Mouse (Mus musculus) hindbrain, postnatal 0 days (tissue): ENCODE data around the gene Rhod. TPM values are rescaled to one million over a fixed set of nuclear protein-coding genes. Genes with fewer than 3 reads are reported as not detected.

Experiments used
- ATAC-seq: fragments of 200-750 bp; cut with Nextera tagmentation; 2 replicates; pipeline ENCODE4 v1.8.0; 2017; ENCODE audit warnings: mild to moderate bottlenecking, moderate TSS enrichment, moderate library complexity
- DNase-seq: peaks from one replicate; pipeline ENCODE4 v3.0.0-alpha.2; 2015; ENCODE audit warnings: low spot score
- H3K27ac ChIP-seq: fragments of 300-500 bp; sonication (generic); 2 replicates; pipeline ENCODE4 v1.5.1; 2014; ENCODE audit warnings: mild to moderate bottlenecking
- H3K27me3 ChIP-seq: fragments of 300-500 bp; sonication (generic); 2 replicates; pipeline ENCODE4 v1.6.1; 2014; ENCODE audit warnings: low read length, mixed read lengths; ENCODE audit not compliant: insufficient read depth
- H3K36me3 ChIP-seq: fragments of 300-500 bp; sonication (generic); 2 replicates; pipeline ENCODE4 v1.6.1; 2014; ENCODE audit warnings: low read length, mixed read lengths; ENCODE audit not compliant: insufficient read depth
- H3K4me1 ChIP-seq: fragments of 300-500 bp; sonication (generic); 2 replicates; pipeline ENCODE4 v1.6.1; 2014; ENCODE audit warnings: antibody characterized with exemption, low read length, mixed read lengths; ENCODE audit not compliant: insufficient read depth
- H3K4me2 ChIP-seq: fragments of 300-500 bp; sonication (generic); 2 replicates; pipeline ENCODE4 v1.6.1; 2014; ENCODE audit warnings: low read depth, mild to moderate bottlenecking, low read length, moderate library complexity, mixed read lengths
- H3K4me3 ChIP-seq: fragments of 300-500 bp; sonication (generic); 2 replicates; pipeline ENCODE4 v1.5.1; 2014; ENCODE audit warnings: low read length
- H3K9ac ChIP-seq: fragments of 300-500 bp; sonication (generic); replicated peaks from 2 replicates; pipeline ENCODE4 v1.6.1; 2014; ENCODE audit warnings: mild to moderate bottlenecking, low read length, moderate library complexity, mixed read lengths
- H3K9me3 ChIP-seq: fragments of 300-500 bp; sonication (generic); 2 replicates; pipeline ENCODE4 v1.6.1; 2016; ENCODE audit warnings: low read length, mixed read lengths
- CTCF ChIP-seq: IDR thresholded peaks from 2 replicates; pipeline ENCODE4 v1.5.1; 2016; ENCODE audit warnings: antibody characterized with exemption, control low read depth, low read depth
- WGBS: fragments of 180-500 bp; shearing (Covaris S2); extraction: QIAGEN DNeasy Blood & Tissue Kit; methylation state at CpG from one replicate; pipeline ENCODE4 v1.1.7; 2014; 5-methylcytosine and 5-hydroxymethylcytosine counted together
- polyA plus RNA-seq: library from polyadenylated mRNA; unstranded; fragments of >200 nt; fragmentation: Nextera tagmentation; extraction: Ambion mirVana; gene quantifications from 2 replicates; pipeline ENCODE4 v1.2.1, GENCODE M21; 2015
- total RNA-seq: library from RNA; depleted of rRNA; stranded (reverse); fragments of >200 nt; gene quantifications from 2 replicates; pipeline ENCODE4 v1.2.3, GENCODE M21; 2014

Rhod gene
- total and polyA plus RNA-seq, 2 experiments from 2014 or later, result 5.7 to 7.2 TPM

DNA sequence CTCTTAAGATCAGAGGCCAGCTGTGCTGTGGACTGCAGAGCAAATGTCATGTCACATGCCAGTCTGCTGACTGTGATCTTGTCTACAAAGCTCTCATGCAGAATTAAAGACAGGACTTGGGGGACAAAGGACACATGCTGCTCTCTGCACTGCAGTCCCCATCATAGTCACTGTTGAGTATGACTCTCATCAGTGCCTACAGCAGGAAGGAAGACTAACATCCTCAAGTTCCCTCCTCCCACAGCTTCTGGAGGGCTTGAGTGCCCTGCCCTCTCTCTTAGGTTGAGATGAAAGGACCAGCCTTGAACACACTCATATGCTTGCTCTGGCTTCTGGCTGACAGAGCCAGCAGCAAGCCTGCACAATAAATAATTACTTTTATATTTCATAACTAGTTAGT, 21.5 kb downstream of the Rhod start:
- no peak overlapping the region for H3K9ac ChIP-seq
- H3K4me1 ChIP-seq, result no peaks in the 10 kb centered on the region
- no peak for DNase-seq
- H3K36me3 ChIP-seq, result no peaks in the 10 kb centered on the region
- no peaks in the 10 kb centered on the region for H3K9me3 ChIP-seq
- H3K27ac ChIP-seq, result no peak overlapping the region
- H3K4me2 ChIP-seq, result no peak overlapping the region
- no peak for ATAC-seq
- TF ChIP-seq CTCF, result no peak
- H3K27me3 ChIP-seq, result no peaks in the 10 kb centered on the region; the same call in 1 of the 2 replicates
- no peak overlapping the region for H3K4me3 ChIP-seq

DNA sequence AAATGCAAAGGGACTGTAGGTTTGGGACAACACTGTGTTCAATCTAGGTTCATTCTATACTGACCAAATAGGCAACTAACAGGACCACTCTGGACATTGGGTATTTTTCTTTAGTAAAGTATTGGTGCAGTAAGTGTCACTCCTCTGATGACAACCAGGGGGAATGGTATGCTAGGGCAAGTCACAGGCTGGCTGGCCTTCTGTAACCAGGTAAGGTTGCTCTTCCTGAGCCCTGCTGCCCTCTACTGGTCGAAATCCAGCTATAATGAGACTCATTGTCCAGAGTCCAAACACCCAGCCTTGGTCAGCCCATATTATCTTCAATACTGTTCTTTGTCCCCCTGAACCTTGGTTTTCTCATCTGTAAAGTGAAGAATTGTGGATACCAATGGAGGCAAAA, 22.0 kb downstream of the Rhod start:
- H3K9ac ChIP-seq, result no peak overlapping the region
- H3K4me3 ChIP-seq, result no peak overlapping the region
- H3K27ac ChIP-seq, result no peak overlapping the region
- no peaks in the 10 kb centered on the region; the same call in 1 of the 2 replicates for H3K27me3 ChIP-seq
- H3K9me3 ChIP-seq, result no peaks in the 10 kb centered on the region
- no peak overlapping the region for H3K4me2 ChIP-seq
- 0% methylated on average over 1 of the region's 1 CpGs for WGBS
- peak; percentile 71 for DNase-seq
- no peak for ATAC-seq
- no peaks in the 10 kb centered on the region for H3K4me1 ChIP-seq
- TF ChIP-seq CTCF, result peak; percentile 73
- no peaks in the 10 kb centered on the region for H3K36me3 ChIP-seq

DNA sequence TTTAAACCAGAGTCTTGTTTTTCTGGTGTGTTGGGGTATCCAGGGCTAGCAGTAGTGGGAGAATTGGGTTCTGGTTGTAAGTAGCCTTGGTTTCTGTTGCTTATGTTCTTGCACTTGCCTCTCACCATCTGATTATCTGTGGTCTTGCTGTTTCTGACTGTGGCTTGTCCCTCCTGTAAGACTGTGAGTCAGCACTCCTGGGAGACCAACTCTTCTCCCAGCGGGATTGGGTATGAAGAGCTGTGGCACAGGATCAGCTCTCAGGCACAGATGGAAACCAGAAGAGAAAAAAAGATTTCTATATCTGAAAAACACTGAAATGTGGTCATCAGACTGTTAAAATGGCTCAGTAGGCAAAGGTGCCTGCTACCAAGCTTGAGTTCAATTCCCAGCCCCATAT, 24.6 kb downstream of the Rhod start:
- ATAC-seq (no peak), DNase-seq (no peak)
- Histone ChIP-seq H3K9me3 (no peaks in the 10 kb centered on the region), H3K4me2 (no peak overlapping the region), H3K36me3 (no peaks in the 10 kb centered on the region), H3K4me1 (no peaks in the 10 kb centered on the region), H3K4me3 (no peak overlapping the region), H3K27ac (no peak overlapping the region), H3K9ac (no peak overlapping the region), H3K27me3 (no peaks in the 10 kb centered on the region; the same call in 1 of the 2 replicates)
- no peak for TF ChIP-seq CTCF
- WGBS, result 81% methylated on average over 1 of the region's 1 CpGs

DNA sequence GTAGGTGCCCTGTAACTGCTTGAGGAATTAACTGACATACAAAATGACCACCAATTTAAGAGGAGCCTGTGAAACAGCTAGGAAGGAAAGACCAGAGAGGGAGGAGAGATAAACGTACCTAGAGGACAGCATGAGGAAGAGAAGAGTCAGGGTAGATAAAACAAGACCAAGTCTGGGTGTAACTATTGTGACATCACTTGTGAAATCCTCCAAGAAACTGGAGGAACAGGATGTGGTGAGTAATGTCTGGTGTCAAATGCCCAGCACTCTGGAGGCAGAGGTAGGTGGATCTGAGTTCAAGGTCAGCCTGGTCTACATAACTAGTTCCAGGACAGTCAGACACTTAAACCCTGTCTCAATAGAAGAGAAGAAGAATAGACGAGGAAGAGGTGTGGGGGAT, 30.2 kb downstream of the Rhod start:
- WGBS, result 74% methylated on average over 2 of the region's 2 CpGs
- no peaks in the 10 kb centered on the region for H3K4me1 ChIP-seq
- H3K9me3 ChIP-seq, result no peaks in the 10 kb centered on the region
- no peaks in the 10 kb centered on the region for H3K36me3 ChIP-seq
- H3K27ac ChIP-seq, result no peak overlapping the region
- ATAC-seq (no peak), DNase-seq (no peak)
- no peak for TF ChIP-seq CTCF
- no peaks in the 10 kb centered on the region for H3K27me3 ChIP-seq
- H3K4me3 ChIP-seq, result no peak overlapping the region
- H3K4me2 ChIP-seq, result no peak overlapping the region
- H3K9ac ChIP-seq, result no peak overlapping the region

DNA sequence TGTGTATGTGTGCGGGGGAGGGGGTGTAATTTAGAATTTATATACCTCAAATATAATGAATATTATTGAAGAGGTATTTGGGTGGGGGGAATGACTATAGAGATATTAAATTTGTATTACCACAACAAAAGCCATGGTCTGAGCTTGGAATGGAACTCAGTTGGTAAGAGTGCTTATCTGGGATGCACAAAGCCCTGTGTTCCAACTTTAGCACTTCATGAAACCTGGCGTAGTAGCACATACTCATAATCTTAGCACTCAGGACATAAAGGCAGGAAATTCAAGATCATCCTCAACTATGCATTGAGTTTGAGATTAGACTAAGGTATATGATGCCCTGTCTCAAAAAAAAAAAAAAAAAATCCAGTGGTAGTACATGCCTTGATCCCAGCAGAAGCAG, 34.4 kb downstream of the Rhod start:
- Histone ChIP-seq H3K27me3 (no peaks in the 10 kb centered on the region), H3K9ac (no peak overlapping the region), H3K4me2 (no peak overlapping the region), H3K4me3 (no peak overlapping the region), H3K27ac (no peak overlapping the region), H3K36me3 (no peaks in the 10 kb centered on the region), H3K9me3 (no peaks in the 10 kb centered on the region), H3K4me1 (no peaks in the 10 kb centered on the region)
- WGBS, result 97% methylated on average over 2 of the region's 2 CpGs
- ATAC-seq (no peak), DNase-seq (no peak)
- no peak for TF ChIP-seq CTCF

DNA sequence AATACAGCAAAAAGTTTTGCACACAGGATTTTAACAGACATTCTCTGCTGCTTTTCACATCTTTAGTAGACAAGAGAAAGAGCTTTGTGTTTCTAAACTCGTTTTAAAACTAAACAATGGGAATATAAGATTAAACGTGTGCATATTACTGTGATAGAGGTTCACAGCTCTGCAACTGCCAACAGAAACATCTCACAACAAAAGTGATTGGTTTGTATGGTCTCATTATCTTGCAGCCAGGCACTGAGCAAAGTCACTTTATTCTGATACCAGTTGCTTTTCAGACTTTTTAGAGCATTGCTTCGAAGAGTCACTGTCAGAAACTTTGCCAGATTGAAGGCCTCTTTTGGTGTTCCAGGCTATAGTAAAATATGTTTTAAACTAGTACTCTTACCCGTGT, 40.3 kb downstream of the Rhod start:
- no peaks in the 10 kb centered on the region for H3K36me3 ChIP-seq
- DNase-seq, result no peak
- 78% methylated on average over 4 of the region's 4 CpGs for WGBS
- H3K27me3 ChIP-seq, result no peaks in the 10 kb centered on the region
- ATAC-seq, result no peak
- no peak for TF ChIP-seq CTCF
- H3K9ac ChIP-seq, result no peak overlapping the region; the same call in 1 of the 2 replicates
- H3K27ac ChIP-seq, result no peak overlapping the region
- H3K4me1 ChIP-seq, result no peaks in the 10 kb centered on the region; the same call in 1 of the 2 replicates
- H3K4me3 ChIP-seq, result no peak overlapping the region
- H3K9me3 ChIP-seq, result no peaks in the 10 kb centered on the region
- peak overlapping the region; percentile 76; the same call in 1 of the 2 replicates for H3K4me2 ChIP-seq

DNA sequence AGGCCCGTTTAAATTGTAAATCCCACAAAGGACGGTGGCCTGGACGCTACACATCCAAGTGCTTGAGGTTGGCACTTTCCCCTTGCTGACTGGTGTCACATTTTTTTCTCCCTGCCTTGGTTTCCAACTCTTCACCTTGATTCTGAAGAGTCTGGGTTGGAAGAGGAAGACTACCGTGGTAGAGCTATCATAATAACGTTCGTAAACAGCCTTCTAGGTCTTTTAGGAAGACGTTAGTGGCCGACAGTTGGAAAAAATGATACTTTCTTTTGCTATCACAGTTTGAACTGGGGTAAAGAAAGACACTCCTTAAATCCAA, 40.6 kb downstream of the Rhod start:
- H3K36me3 ChIP-seq, result no peaks in the 10 kb centered on the region
- H3K9me3 ChIP-seq, result no peaks in the 10 kb centered on the region
- no peaks in the 10 kb centered on the region; the same call in 1 of the 2 replicates for H3K4me1 ChIP-seq
- no peaks in the 10 kb centered on the region for H3K27me3 ChIP-seq
- no peak for TF ChIP-seq CTCF
- peak overlapping the region; percentile 92; the same call in 1 of the 2 replicates for H3K27ac ChIP-seq
- peak overlapping the region; percentile 76 for H3K9ac ChIP-seq
- peak overlapping the region; percentile 76 for H3K4me2 ChIP-seq
- no peak for ATAC-seq
- H3K4me3 ChIP-seq, result peak overlapping the region; percentile 100
- no peak for DNase-seq
- 30% methylated on average over 8 of the region's 8 CpGs for WGBS
